In genomic region chr17:25567745-25568144, GRCm38 (mm10) we compare ENCODE assay signal across 8 mouse cellular contexts. TPM values are rescaled to one million over a fixed set of nuclear protein-coding genes. Genes with fewer than 3 reads are reported as not detected.
DNase-seq lines count a peak whose midpoint lies in the region; ATAC-seq and TF ChIP-seq lines count a peak whose summit lies in the region.

No protein-coding gene starts in this region.

- WGBS in large intestine, adult 2 months: 23% methylated on average over 14 of the region's 14 CpGs
- WGBS in lung, adult 2 months: 20% methylated on average over 14 of the region's 14 CpGs

- no peak overlapping the region for H3K4me3 ChIP-seq in lung, adult 2 months (replicated peaks; ENCODE audit: extremely low read depth, low read depth, low read length)

- ATAC-seq in granulocyte monocyte progenitor cell, adult 5-6 weeks (replicated peaks; ENCODE audit: poor library complexity, severe bottlenecking): peak; percentile 60
- peak; percentile 29; the same call in 1 of the 2 replicates for ATAC-seq in neutrophil, adult 5-6 weeks (ENCODE audit: extremely low read depth, insufficient number of reproducible peaks, low FRiP score, poor library complexity, severe bottlenecking)

- H3K4me1 ChIP-seq in lung, adult 2 months (ENCODE audit: control insufficient read depth, insufficient read depth, low read length): peaks cover 6% of the 10 kb centered on the region; the same call in 1 of the 2 replicates

- no peak for TF ChIP-seq POLR2A in lung, adult 2 months (IDR thresholded peaks at IDR 0.05; ENCODE audit: borderline replicate concordance, extremely low read depth, low read depth, low read length)

- peak; percentile 88 for TF ChIP-seq CTCF in lung, adult 2 months (IDR thresholded peaks at IDR 0.05; ENCODE audit: insufficient read depth, low read length)

- DNase-seq in CD4-positive helper T cell, adult 2 months (ENCODE audit: low read depth, low spot score): peak; percentile 61
- DNase-seq in T-cell, adult 2 months (ENCODE audit: low spot score): peak; percentile 54
- DNase-seq in embryo, embryonic 10.5 days (ENCODE audit: low spot score): peak; percentile 83
- DNase-seq in large intestine, adult 2 months (ENCODE audit: low read depth, low spot score): peak; percentile 16
- DNase-seq in lung, adult 2 months: peak; percentile 53
- DNase-seq in thymus, postnatal 36 days: peak; percentile 56 to 62

RNA-seq across cellular contexts. Expression of gene Sox8, which starts 2.7 kb away (rescaled TPM):
- total RNA-seq in granulocyte monocyte progenitor cell, adult 5-6 weeks (2014; fragmentation: Nextera tagmentation): 1.1 TPM in 1 of 2 replicates, not detected in the other
- not detected in 2 replicates for total RNA-seq in granulocyte monocyte progenitor cell, adult 5-6 weeks (2017)
- 0.36 and 0.58 TPM in 2 replicates for polyA plus RNA-seq in large intestine, adult 2 months (2012; rRNA removed)
- 0.49 and 0.62 TPM in 2 replicates for polyA plus RNA-seq in lung, adult 2 months (2012; rRNA removed)
- not detected in 2 replicates for total RNA-seq in neutrophil, adult 5-6 weeks (2017)

RNA-seq across cellular contexts. Expression of gene Lmf1, which starts 11.1 kb away (rescaled TPM):
- 34.0 and 36.8 TPM in 2 replicates for total RNA-seq in granulocyte monocyte progenitor cell, adult 5-6 weeks (2014; fragmentation: Nextera tagmentation)
- total RNA-seq in granulocyte monocyte progenitor cell, adult 5-6 weeks (2017): 6.9 and 10.7 TPM in 2 replicates
- 14.0 and 14.2 TPM in 2 replicates for polyA plus RNA-seq in large intestine, adult 2 months (2012; rRNA removed)
- 15.8 and 22.4 TPM in 2 replicates for polyA plus RNA-seq in lung, adult 2 months (2012; rRNA removed)
- 10.9 and 11.8 TPM in 2 replicates for total RNA-seq in neutrophil, adult 5-6 weeks (2017)

Comparison
In these comparisons a context has a peak if more than half of its experiments do, and no peak if none do; other contexts are left out.
1. DNase-seq: peak in every context shown above with its lines; median percentile 83 in embryo, embryonic 10.5 days; 61 in CD4-positive helper T cell, adult 2 months; 59 in thymus, postnatal 36 days; 54 in T-cell, adult 2 months; 53 in lung, adult 2 months; 16 in large intestine, adult 2 months.